Mouse (Mus musculus) thymus, adult 2 months (tissue): ENCODE measurements around the gene Ppp3cb.

Experiments
- CTCF ChIP-seq: fragments of 200-500 bp; IDR thresholded peaks from 2 replicates; pipeline ENCODE4 v1.5.1; 2012; ENCODE audit warnings: mild to moderate bottlenecking, control low read depth, low read length, moderate library complexity, borderline replicate concordance; ENCODE audit not compliant: control insufficient read depth, poor library complexity, insufficient read depth; ENCODE audit errors: extremely low read depth
- POLR2A ChIP-seq: fragments of 200-500 bp; IDR thresholded peaks from 2 replicates; pipeline ENCODE4 v1.6.1; 2012; ENCODE audit warnings: mild to moderate bottlenecking, low read length, control low read depth, moderate library complexity; ENCODE audit not compliant: control insufficient read depth, poor library complexity, insufficient read depth; ENCODE audit errors: extremely low read depth

DNA sequence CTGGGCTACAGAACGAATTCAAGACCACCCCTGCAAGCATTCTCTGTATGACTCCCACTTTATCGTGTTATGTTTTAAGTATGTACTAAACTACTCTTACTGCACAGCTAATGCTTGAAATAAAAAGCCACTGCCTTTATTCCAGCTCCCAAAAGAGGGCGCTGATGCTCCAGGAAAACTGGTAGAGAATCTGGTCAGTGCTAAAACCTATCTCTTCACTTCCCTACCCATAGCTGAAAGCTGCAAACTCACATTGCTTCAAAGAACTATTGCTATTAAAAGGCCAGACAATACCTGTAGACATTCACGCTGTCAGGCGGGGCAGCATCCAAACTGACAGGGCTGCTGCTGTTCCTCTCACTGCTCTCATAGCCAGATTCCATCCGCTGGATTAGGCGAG, 29.8 kb upstream of the Ppp3cb start:
- TF ChIP-seq CTCF = no peak
- no peak for TF ChIP-seq POLR2A
